Mouse (Mus musculus): ENCODE measurements around the gene Tsc22d3.

GRCm38 (mm10) chrX:140591176-140591575 is 9.3 kb downstream of the Tsc22d3 start:
- TF ChIP-seq CTCF (IDR thresholded peaks at IDR 0.05; ENCODE audit: low read depth) (no peak), EP300 (IDR thresholded peaks at IDR 0.05; ENCODE audit: low read depth) (no peak)

Data from liver, postnatal 0 days (tissue).